Mouse (Mus musculus) megakaryocyte progenitor cell, adult 5-6 weeks (primary cell): ENCODE results near the gene Zfp704. TPM values are rescaled to one million over a fixed set of nuclear protein-coding genes. Genes with fewer than 3 reads are reported as not detected.
"Not testable (repeated sequence)": the region's sequence is repeated elsewhere in the genome, so short reads cannot be mapped to it uniquely, and the experiment has no call there.

Experiments used
- ATAC-seq: replicated peaks from 2 replicates; pipeline ENCODE4 v1.8.0; 2016; ENCODE audit warnings: mild to moderate bottlenecking, moderate TSS enrichment, inconsistent platforms; ENCODE audit not compliant: poor library complexity
- total RNA-seq, 2 experiments: library from RNA; stranded (forward) in 1 of 2; stranded (reverse) in 1 of 2; fragments of 157-497, 149-512 nt in 1 of 2; fragments of 200-1000 nt in 1 of 2; gene quantifications; 2 replicates each; pipeline versions ENCODE4 v1.2.3 to v1.2.4; 2015 to 2017

Gene Zfp704
- total RNA-seq, 2 experiments from 2014 or later, result 12.9 to 16.3 TPM

DNA sequence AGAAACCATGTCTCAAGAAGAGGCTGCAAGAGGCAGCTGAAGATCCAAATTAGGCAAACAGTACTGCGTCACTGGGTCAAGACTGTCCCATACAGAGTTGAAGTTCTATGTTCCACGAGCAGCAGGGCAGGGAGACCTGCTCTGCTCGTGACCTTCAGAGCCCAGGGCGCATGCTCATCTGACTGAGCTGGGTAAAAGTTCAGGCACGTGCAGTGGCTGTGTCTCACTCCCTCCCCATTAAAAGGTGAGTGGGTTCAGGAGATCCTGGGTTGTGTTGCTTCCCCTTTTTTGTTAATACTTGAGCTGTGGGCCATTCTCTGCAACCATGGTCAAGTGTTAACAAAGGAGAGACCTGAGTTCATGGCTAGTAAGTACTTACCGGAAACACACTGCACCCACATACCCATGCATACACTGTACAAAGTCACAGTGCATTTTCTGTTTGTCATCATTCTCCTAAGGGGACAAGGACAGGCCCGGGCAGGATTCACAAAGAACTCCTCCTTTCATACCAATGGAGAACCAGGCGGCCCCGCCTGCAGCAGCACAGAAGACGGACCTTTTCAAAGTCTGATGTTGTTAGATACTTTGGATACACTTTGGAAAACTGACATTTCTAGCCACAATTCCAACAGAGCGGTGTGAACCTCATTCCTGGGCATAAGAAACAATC, 10.0 kb downstream of the Zfp704 start:
- no peak for ATAC-seq

DNA sequence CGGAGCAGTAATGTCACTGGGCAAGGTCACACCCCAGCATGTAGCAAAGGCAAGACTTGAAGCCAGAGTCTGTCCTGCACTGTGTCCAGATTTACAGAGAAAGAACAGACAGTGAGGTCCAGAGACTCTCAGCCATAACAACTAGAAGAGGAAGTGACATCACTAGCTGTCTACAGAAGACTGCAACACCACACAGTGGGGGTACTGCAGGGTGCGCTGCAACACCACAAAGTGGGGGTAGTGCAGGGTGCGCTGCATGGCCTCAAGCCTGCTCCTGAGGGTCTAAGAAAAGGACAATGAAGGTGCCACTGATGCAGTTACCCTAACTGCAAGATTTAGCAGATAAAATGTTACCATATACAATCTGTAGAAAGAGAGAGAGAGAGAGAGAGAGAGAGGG, 11.8 kb downstream of the Zfp704 start:
- peak; percentile 83 for ATAC-seq

DNA sequence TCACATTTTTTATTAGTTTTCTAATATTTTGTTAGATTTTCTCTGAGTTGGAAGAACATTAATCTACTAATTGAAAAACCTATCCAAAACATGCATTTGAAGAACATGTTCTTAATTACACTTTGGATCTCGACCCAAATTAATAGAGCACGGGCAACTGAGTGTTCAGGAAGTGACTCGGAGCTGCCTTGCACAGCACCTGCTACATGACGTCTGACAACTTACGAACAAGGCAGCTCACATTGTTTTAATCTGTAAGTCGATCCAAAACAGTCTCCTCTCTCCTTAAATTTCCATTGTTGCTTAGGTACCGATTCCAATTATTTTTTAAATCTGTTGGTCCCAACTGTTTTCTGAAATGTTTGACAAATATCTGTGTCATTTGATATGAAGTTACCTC, 15.4 kb downstream of the Zfp704 start:
- no peak for ATAC-seq

DNA sequence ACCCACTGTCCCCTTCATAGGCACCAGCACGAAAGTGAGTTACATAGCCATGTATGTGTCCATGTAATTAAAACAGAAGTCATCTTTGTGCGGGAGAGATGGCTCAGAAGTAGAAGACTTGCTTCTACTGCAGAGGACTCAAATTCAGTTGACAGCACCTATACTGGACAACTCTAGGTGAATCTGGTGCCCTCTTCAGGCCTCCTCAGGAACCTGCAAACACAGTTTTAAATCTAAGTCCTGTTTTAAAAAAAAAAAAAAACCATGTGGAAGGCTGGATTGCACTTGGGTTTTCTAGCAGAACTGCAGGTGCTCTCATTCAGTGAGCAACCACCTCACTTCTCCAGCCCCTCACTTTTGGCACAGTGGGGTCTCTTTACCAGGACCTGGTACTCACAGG, 16.1 kb downstream of the Zfp704 start:
- ATAC-seq, result peak; percentile 80

DNA sequence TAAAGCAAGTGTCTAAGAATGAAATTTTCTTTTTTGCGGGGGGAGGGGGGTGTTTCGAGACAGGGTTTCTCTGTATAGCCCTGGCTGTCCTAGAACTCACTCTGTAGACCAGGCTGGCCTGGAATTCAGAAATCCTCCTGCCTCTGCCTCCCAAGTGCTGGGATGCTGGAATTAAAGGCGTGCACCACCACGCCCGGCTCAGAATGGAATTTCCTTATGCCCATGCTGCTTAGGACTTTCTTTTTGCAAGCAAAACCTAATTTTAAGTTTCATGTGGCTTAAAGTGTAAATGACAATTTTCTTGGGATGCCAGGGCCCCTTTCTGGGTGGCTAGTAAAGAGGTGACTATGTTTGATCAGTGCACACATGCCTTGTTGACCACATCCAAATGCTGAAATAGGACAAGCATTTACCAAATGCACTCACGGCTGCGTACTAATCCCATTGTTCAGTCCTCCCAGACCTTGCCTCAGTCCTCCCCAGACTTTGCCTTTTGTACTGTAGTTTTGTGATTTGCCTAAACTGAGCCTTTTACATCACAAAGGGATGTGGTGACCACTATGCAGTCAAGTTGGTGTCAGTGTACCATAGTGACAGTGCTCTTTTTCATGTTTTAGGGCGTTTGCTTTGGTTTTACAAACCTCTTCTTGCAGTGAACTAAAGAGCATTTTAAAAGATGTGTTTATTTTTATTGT, 18.3 kb downstream of the Zfp704 start:
- no peak for ATAC-seq

DNA sequence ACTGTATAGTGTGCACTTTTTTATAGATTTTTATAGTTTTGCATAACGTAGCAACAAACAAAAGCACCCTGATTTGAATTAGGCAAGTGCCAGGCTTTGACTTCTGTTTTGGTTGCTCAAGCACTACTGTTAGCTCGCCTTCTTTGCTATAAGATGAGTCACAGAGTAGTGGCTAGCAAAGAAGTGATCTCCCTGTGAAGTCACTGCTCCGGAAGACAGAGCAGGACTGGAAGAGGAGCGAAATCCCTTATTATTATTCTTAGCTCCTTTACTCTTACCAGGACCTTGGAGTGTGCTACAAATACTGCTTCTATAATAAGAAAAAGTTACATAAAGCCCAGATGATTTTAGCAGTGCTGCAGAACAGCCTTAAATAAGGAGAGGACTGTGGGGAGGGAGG, 21.2 kb downstream of the Zfp704 start:
- ATAC-seq, result no peak

DNA sequence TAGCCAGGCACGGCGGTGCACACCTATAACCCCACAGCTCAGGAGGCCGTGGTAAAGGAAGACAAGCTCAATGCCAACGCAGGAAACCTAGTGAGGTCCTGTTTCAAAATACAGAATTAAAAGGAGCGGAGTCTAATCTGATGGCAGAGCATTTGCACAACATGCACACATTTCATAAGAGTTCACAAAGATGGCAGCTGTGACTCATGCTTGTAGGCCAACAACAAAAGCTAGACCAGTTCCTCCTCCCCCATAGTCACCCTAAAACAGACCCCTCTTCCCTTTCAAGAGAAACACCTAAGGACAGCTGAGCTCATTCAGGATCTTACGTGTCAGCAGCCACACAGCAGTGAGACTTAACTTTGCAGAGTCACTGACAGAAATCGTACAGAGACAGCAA, 22.6 kb downstream of the Zfp704 start:
- ATAC-seq, result peak; percentile 78

DNA sequence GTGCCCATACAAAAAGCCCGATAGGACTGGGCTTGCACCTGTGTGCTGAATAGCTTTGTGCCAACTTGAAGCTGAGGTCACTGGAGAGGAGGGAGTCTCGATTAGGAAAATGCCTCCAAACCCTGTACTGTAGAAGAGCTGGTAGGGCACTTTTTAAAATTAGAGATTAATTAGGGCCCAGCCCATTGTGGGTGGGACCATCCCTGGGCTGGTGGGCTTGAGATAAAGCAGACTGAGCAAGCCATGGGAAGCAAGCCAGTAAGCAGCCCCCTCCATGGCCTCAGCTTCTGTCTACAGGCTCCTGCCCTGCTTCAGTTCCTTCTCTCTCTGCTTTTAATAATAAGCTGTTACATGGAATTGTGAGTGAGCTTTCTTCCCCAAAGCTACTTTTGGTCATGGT, 26.4 kb downstream of the Zfp704 start:
- peak; percentile 29 for ATAC-seq

DNA sequence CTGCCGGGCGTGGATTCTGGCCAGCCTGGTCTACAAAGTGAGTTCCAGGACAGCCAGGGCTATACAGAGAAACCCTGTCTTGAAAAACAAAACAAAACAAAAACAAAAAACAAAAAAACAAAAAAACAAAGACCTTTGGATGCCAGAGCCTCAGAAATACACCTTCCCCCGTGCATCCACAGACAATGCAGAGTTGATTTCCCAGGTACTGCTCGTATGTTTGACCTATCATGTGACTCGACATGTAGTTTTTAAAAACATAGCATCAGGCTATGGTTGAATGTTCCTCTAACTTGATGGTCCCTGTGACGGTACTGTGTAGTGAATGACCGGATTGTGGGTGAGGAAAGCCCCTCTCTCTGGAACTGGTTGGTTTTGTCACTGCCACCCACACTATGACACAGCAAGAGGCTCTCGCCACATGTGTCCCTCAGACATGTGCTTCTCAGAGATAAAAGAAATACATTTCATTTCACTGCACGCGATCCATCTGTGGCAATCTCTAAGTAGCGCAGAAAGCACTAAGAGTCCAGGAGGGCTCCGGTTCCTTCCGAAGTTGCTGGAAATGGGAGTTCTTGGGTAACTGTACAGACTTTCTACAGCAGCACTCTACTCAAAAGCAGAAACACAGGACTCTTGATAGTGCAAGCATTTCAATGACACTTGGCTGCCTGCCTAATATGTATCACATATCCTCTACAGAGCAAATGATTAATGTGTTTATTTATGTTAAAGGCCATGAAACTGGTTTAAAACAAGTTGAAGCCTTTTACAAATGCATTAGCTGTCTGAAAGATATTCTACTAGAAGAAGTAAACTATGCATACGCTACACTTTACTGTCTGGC, 28.7 kb downstream of the Zfp704 start:
- ATAC-seq, result peak; percentile 83

DNA sequence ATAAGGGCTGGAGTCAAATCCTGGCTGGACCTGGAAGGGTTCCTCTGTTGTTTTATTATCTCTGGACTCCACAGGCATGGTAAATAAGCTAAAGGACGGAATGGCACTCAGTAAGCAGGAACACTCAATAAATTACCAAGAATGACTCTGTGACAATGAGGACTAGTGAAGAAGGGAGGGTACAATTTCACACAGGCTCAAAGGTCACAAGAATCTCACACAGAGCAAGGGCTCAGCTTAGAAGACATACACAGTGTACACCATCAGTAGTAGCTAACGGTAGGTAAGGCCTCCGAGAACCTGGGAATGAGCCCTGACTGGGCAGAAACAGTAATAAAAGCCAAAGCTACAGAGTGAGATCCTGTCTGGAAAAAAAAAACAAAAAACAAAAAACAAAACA, 29.8 kb downstream of the Zfp704 start:
- ATAC-seq, result no peak

DNA sequence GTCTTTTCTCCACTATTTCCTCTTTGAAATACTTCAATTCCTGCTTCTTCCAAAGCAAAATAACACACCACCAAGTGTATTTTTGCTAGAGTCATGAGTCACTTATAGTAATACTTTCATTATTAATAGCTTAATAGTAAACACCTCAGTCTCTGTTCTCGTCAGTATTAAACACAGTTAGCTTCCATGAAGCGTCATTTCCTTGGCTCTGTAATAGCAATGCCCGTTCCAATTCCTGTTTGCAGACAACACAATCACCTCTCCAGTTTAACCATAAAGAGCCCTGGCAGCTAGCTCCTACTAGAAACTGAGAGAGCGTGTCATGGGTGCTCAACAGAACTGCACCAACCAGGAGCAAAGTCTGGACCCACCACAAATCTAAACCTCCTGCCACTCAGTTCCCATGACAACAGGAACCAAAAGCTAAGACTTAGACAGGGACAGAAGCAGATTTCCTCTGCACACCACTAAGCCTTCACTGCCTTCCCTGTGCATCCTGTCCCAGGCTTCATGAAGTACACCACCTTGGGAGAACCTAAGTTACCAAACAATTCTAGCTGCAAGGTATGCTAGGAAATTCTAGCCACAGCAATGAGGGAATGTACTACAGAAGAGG, 30.7 kb downstream of the Zfp704 start:
- ATAC-seq, result peak; percentile 15

DNA sequence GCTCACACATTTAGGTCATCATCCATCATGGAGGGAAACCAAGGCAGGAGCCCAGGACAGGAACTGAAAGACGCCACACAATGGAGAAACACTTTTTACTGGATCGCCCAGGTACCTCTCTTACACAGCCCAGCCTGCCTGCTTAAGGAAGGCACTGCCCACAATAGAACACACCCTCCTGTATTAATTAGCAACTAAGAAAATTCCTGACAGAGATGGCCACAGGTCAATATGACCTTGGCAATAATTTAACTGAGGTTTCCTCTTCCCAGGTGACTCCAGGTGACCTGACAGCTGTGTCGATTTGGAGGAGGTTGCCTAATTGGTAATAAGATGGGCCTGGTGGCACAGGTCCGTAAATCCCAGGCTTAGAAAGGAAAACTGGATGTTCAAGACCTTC, 33.0 kb downstream of the Zfp704 start:
- no peak for ATAC-seq

DNA sequence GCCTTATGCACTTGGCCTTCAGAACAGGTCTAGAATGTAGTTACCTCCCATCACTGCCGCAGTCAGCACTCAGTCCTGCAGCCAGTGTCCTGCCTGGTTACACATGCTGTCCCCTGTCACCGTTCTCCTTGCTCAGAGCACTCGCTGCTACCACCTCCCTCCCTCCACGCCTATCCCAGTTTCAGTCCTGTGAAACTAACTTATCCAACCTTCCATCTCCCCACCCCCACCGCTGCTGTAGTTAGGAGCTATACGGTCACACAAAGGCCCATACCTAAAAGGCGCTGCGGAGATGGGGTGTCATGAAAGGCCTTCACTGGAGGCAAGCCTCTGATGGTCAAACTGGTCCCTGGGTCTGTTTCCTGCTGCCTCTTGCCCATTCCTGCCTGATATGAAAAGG, 35.6 kb downstream of the Zfp704 start:
- ATAC-seq, result 0 out of 2 replicates have a peak, but pooled peaks have one; percentile 2

DNA sequence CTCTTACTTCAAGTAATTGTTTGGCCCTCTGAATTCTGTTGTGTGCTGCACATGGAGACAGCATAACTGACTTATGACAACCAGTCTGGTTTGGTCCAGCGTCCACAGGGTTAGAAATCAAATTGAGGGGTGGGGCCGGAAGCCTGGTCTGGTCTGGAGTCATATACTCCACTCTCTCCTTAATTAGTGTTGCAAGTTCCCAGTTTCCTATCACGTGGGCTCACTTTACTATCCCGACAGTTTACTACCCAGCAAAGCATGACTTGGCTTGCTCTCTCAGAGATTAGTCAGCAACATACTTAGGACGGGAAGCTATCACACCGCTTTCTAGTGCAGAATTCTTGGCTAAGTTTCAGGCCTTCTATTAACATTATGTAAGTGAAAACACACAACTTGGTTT, 36.3 kb downstream of the Zfp704 start:
- peak; percentile 87 for ATAC-seq

DNA sequence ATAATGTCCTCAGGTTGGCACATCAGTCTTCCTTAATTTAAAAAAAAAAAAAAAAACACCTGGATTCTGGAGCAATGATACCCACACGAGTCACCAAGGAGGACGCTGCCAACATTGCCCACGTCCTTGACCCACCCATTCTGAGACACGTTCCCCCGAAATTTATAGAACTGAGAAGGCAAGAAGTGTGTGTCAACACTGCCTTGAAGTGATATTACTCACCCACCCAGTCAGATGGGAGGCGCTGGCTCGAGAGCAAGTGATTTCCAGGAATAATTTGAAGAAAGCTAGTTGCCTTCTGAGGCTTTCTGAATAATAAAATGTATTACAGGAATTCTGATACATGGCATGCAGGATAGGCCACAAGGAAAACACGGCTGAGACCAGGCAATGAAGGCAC, 37.6 kb downstream of the Zfp704 start:
- no peak for ATAC-seq

DNA sequence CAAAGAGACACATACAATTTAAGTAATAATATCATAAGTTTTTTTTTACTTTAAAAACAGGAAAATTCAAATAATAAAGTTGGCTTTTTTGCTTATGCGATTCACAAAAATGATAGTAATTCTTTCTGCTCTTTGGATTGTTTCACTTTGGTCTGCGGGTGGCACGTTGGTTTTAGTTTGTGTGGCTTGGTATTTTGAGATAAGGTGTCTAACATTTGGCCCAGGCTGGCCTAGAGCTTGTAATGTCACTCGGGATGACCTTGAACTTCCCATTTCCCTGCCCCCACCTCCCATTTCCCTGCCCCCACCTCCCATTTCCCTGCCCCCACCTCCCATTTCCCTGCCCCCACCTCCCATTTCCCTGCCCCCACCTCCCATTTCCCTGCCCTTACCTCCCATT, 39.1 kb downstream of the Zfp704 start:
- peak; percentile 27; the same call in 1 of the 2 replicates for ATAC-seq

DNA sequence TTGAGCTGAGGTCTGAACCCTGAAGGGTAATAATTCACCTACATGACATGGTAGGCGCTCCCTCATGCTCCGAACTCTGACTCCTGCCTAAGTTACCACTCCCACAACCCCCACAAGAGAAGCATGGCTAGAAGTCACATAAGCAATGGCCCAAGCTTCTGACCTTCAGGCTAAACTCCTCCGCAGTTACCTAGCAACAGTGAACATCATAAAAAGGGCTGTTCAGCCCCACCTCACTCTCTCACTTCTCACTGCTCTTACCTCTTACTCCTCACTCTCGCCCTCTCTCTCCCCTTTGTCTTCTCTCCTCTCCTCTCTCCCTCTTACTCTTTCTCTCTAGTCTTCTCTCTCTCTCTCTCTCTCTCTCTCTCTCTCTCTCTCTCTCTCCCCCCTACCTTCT, 40.2 kb downstream of the Zfp704 start:
- not testable (repeated sequence) for ATAC-seq

DNA sequence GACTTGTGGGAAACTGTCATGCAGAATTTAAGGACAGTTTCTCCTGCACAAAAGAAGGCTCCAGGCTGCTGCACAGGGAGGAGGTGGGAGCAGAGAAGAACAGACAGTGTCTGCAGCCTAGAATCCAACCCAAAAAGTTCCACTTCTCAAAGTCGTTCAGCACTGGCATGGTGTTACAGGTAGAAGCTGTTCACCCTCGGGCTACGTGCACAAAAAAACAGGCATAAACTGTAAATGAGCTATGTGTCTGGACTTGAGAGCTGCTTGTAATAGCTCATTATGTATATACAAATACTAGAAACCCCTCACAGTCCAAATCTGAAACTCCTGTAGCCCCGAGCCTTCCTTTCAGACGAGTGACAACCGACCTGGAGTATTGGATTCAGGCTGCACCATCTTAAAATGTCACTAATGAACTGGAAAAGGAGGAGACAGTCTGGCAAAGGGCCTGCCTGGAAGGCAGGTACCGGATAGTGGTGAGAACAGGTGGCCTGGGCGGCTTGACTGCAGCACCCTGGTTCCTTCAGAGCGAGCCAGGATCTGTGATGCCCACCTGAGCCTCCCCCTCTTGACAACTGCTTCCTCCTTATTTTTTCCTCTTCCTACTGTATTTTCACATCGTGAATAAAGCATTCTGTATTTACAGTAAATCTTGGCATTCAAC, 41.2 kb downstream of the Zfp704 start:
- ATAC-seq, result no peak

DNA sequence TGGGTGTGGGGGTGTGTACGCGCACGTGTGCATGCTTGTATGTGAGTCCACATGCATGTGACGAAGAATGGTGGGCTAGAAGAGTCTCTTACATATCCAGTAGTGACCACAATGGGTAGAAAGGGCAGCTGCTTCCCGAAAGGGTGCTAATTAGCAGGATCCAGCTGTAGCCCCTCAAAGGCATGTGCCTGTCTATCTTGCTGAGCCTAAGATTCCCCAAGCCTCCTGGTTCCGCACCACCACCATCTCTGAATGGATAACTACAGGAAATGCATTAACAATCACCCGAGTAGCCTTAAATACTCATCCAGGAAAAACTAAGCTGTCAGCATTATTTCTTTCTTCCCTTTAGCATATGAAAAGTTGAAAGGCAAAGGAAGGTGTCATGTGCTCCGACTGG, 41.9 kb downstream of the Zfp704 start:
- no peak for ATAC-seq

DNA sequence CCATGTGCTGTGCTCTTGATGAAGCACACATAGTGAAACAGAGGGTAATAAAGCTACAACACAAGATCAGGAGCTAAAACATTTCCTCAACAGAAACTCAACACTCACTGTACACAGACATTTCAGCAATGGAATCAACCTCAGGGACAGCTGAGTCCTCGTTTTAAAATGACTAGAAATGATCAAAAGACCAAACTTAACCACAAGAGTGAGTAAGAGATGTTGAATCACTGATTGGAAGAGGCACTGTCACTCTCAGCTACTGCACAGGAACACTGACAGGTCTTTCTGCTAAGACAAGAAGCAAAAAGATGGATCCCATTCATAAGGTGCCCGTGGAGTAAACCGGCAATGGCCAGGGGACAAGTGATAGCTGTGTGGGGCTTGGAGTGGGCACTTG, 43.1 kb downstream of the Zfp704 start:
- no peak for ATAC-seq

DNA sequence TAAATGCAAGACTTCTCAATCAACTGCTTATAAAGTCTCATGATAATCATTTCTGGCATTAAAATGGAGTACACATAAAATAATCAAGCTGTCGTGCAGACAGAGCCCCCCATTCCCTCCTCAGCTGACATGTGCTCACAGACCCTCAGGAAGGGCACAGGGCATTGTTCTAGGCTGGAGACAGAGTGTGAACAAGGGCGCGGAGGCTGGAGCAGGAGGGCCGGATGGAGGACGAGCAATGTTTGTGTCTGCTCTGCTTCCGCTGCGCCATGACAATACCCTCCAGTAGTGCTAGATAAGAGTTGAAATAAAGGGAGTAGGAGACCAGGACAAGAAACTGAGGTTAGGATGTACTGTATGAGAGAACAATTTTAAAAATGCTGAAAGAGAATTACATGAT, 46.3 kb downstream of the Zfp704 start:
- ATAC-seq, result no peak
